Mouse (Mus musculus) heart, postnatal 0 days (tissue): Measurements from ENCODE around the gene Plekhb2. TPM values are rescaled to one million over a fixed set of nuclear protein-coding genes. Genes with fewer than 3 reads are reported as not detected.
A peak's percentile ranks its signal among the peaks of the same experiment; 100 is the strongest.

Experiments
- ATAC-seq: fragments of 200-750 bp; cut with Nextera tagmentation; 2 replicates; pipeline ENCODE4 v1.8.0; 2017; ENCODE audit warnings: low read depth, moderate number of reproducible peaks, moderate library complexity; ENCODE audit not compliant: insufficient read depth
- DNase-seq: peaks from one replicate; pipeline ENCODE4 v3.0.0-alpha.2; 2016; ENCODE audit warnings: low spot score
- H3K27ac ChIP-seq: fragments of 300-500 bp; sonication (generic); 2 replicates; pipeline ENCODE4 v1.5.1; 2014; ENCODE audit warnings: low read depth, mild to moderate bottlenecking
- H3K27me3 ChIP-seq: fragments of 300-500 bp; sonication (generic); 2 replicates; pipeline ENCODE4 v1.6.1; 2014; ENCODE audit warnings: low read length, mixed read lengths; ENCODE audit not compliant: control insufficient read depth, insufficient read depth
- H3K36me3 ChIP-seq: fragments of 300-500 bp; sonication (generic); replicated peaks from 2 replicates; pipeline ENCODE4 v1.6.1; 2014; ENCODE audit warnings: low read length, mixed read lengths; ENCODE audit not compliant: control insufficient read depth, insufficient read depth
- H3K4me1 ChIP-seq: fragments of 300-500 bp; sonication (generic); 2 replicates; pipeline ENCODE4 v1.6.1; 2014; ENCODE audit warnings: antibody characterized with exemption; ENCODE audit not compliant: control insufficient read depth, insufficient read depth
- H3K4me2 ChIP-seq: fragments of 300-500 bp; sonication (generic); 2 replicates; pipeline ENCODE4 v1.6.1; 2014; ENCODE audit warnings: low read depth, mild to moderate bottlenecking, low read length, moderate library complexity
- H3K4me3 ChIP-seq: fragments of 300-500 bp; sonication (generic); 2 replicates; pipeline ENCODE4 v1.5.1; 2014; ENCODE audit warnings: low read depth, low read length
- H3K9ac ChIP-seq: fragments of 300-500 bp; sonication (generic); replicated peaks from 2 replicates; pipeline ENCODE4 v1.6.1; 2014; ENCODE audit warnings: low read depth, low read length, mixed read lengths
- H3K9me3 ChIP-seq: fragments of 300-500 bp; sonication (generic); replicated peaks from 2 replicates; pipeline ENCODE4 v1.6.1; 2016; ENCODE audit warnings: low read length; ENCODE audit not compliant: control insufficient read depth
- CTCF ChIP-seq: IDR thresholded peaks from 2 replicates; pipeline ENCODE4 v1.5.1; 2016; ENCODE audit warnings: antibody characterized with exemption, control low read depth, low read depth
- EP300 ChIP-seq: IDR thresholded peaks from 2 replicates; pipeline ENCODE4 v1.6.1; 2016; ENCODE audit warnings: antibody characterized with exemption, low read depth
- WGBS: fragments of 180-500 bp; shearing (Covaris S2); extraction: QIAGEN DNeasy Blood & Tissue Kit; methylation state at CpG from one replicate; pipeline ENCODE4 v1.1.7; 2014; 5-methylcytosine and 5-hydroxymethylcytosine counted together
- polyA plus RNA-seq: library from polyadenylated mRNA; unstranded; fragments of >200 nt; fragmentation: Nextera tagmentation; extraction: Ambion mirVana; gene quantifications from 2 replicates; pipeline ENCODE4 v1.2.1, GENCODE M21; 2015
- total RNA-seq: library from RNA; depleted of rRNA; stranded (reverse); fragments of >200 nt; gene quantifications from 2 replicates; pipeline ENCODE4 v1.2.3, GENCODE M21; 2014; ENCODE audit warnings: low replicate concordance; rRNA removed

Plekhb2 gene
- total and polyA plus RNA-seq, 2 experiments from 2014 or later = 67.2 to 79.3 TPM

DNA sequence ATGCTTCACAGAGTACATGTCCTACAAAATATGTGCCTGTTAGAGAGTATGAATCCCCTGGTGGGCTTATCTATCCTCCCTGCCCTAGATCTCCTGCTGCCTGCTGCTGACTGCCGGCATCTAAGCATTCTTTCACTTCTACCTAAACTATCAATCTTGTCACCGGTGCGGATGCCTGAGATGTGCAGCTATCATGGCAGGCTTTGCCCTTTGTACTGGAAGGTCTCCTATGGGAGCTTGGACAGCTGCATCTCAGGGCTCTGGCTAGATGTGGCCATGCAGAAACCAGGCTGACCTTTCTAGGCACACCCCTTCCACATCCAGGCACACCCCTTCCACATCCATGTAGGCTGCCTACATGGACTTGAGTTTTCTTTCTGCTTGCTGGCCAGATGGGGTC, 42.7 kb downstream of the Plekhb2 start:
- Histone ChIP-seq H3K27me3 (0 out of 2 replicates have a peak, but pooled peaks cover 7% of the 10 kb centered on the region), H3K9me3 (no peaks in the 10 kb centered on the region), H3K9ac (no peak overlapping the region), H3K4me3 (no peak overlapping the region), H3K4me2 (no peak overlapping the region), H3K4me1 (no peaks in the 10 kb centered on the region), H3K36me3 (no peaks in the 10 kb centered on the region), H3K27ac (no peak overlapping the region)
- ATAC-seq (no peak), DNase-seq (no peak)
- TF ChIP-seq EP300 = no peak
- no peak for TF ChIP-seq CTCF
- 42% methylated on average over 3 of the region's 3 CpGs for WGBS

- no peak overlapping the region for H3K4me2 ChIP-seq
- 63% methylated on average over 4 of the region's 4 CpGs for WGBS
- H3K4me3 ChIP-seq = no peak overlapping the region
- no peak overlapping the region for H3K9ac ChIP-seq
- H3K36me3 ChIP-seq = no peaks in the 10 kb centered on the region
- no peak overlapping the region for H3K27ac ChIP-seq
- DNase-seq (no peak), ATAC-seq (no peak)
- 0 out of 2 replicates have a peak, but pooled peaks cover 7% of the 10 kb centered on the region for H3K27me3 ChIP-seq
- no peaks in the 10 kb centered on the region for H3K4me1 ChIP-seq
- H3K9me3 ChIP-seq = no peaks in the 10 kb centered on the region
- no peak for TF ChIP-seq EP300
- no peak for TF ChIP-seq CTCF
Observed at GRCm38 (mm10) chr1:34893331-34893730, 43.6 kb downstream of the Plekhb2 start.

GRCm38 (mm10) chr1:34893831-34894230, 44.1 kb downstream of the Plekhb2 start:
- H3K9ac ChIP-seq = no peak overlapping the region
- ATAC-seq (no peak), DNase-seq (no peak)
- 0 out of 2 replicates have a peak, but pooled peaks cover 7% of the 10 kb centered on the region for H3K27me3 ChIP-seq
- H3K9me3 ChIP-seq = no peaks in the 10 kb centered on the region
- TF ChIP-seq EP300 = no peak
- TF ChIP-seq CTCF = peak; percentile 30; the same call in 1 of the 2 replicates
- no peak overlapping the region for H3K27ac ChIP-seq
- H3K4me1 ChIP-seq = no peaks in the 10 kb centered on the region
- H3K4me2 ChIP-seq = no peak overlapping the region
- H3K4me3 ChIP-seq = no peak overlapping the region
- 43% methylated on average over 6 of the region's 6 CpGs for WGBS
- H3K36me3 ChIP-seq = no peaks in the 10 kb centered on the region

DNA sequence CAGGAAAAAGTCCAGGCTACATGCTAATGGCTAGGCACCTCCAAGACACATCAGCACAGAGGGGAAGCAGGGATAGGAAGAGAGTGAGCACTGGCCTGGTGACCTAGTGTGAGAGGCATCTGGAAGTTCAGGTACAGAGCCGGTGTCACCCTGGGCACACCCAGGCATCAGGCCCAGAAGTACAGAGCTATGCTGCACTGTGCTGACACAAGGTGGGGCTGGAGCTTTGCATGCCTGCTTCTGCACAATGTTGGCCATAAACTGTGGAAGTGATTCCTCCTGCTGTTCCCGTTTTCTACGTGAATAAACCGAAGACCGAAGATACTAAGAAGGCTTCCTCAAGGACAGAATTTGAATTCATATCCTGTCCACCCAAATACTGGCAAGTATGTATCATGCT, 46.3 kb downstream of the Plekhb2 start:
- Histone ChIP-seq H3K9me3 (no peaks in the 10 kb centered on the region), H3K4me1 (no peaks in the 10 kb centered on the region), H3K4me2 (no peak overlapping the region), H3K9ac (no peak overlapping the region), H3K4me3 (no peak overlapping the region), H3K36me3 (no peaks in the 10 kb centered on the region), H3K27ac (no peak overlapping the region), H3K27me3 (0 out of 2 replicates have a peak, but pooled peaks cover 7% of the 10 kb centered on the region)
- WGBS = 77% methylated on average over 5 of the region's 5 CpGs
- no peak for TF ChIP-seq EP300
- TF ChIP-seq CTCF = no peak
- no peak for DNase-seq
- no peak for ATAC-seq

DNA sequence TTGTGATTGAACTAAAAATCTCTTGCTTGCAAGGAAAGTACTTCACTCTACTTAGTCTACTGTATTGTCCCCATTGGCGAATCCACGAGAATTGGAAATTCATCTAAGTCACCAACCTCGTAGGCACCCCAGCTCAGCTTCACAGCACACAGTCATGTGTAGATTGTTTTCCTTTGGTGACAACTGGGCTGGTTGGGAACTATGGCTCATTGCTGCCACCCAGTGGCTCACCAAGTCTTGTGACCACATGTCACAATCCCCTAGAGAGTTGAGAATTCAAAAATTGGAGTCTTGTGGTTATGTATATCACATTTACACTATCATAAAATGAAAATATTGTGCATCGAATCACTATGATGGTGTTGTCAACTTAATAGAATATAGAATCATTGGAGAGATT, 47.1 kb downstream of the Plekhb2 start:
- 35% methylated on average over 4 of the region's 4 CpGs for WGBS
- TF ChIP-seq CTCF (peak; percentile 63), EP300 (no peak)
- ATAC-seq (no peak), DNase-seq (peak; percentile 41)
- H3K4me1 ChIP-seq = no peaks in the 10 kb centered on the region
- no peaks in the 10 kb centered on the region for H3K36me3 ChIP-seq
- no peak overlapping the region for H3K4me3 ChIP-seq
- no peak overlapping the region for H3K4me2 ChIP-seq
- H3K27me3 ChIP-seq = 0 out of 2 replicates have a peak, but pooled peaks cover 7% of the 10 kb centered on the region
- no peaks in the 10 kb centered on the region for H3K9me3 ChIP-seq
- no peak overlapping the region for H3K9ac ChIP-seq
- no peak overlapping the region for H3K27ac ChIP-seq

GRCm38 (mm10) chr1:34928656-34929055, 78.9 kb downstream of the Plekhb2 start:
- TF ChIP-seq EP300 (no peak), CTCF (no peak)
- 84% methylated on average over 15 of the region's 15 CpGs for WGBS

More at GRCm38 (mm10) chr1:34928656-34929055, 78.9 kb downstream of the Plekhb2 start:
- Histone ChIP-seq H3K9ac (no peak overlapping the region), H3K4me1 (no peaks in the 10 kb centered on the region), H3K36me3 (no peaks in the 10 kb centered on the region), H3K4me3 (no peak overlapping the region), H3K4me2 (no peak overlapping the region), H3K27ac (no peak overlapping the region), H3K27me3 (no peaks in the 10 kb centered on the region), H3K9me3 (peaks cover 8% of the 10 kb centered on the region; the same call in 1 of the 2 replicates)
- ATAC-seq (no peak), DNase-seq (no peak)

Other genes with a start within 250 kb of the Plekhb2 start
- gene Fam168b, start 6.9 kb upstream of the Plekhb2 start, total RNA-seq = 83.3 and 96.0 TPM in 2 replicates
- 18.9 and 21.5 TPM in 2 replicates for gene Fam168b, start 6.9 kb upstream of the Plekhb2 start, polyA plus RNA-seq